Mouse (Mus musculus): Measurements from ENCODE around the gene Olfr1459. TPM values are rescaled to one million over a fixed set of nuclear protein-coding genes. Genes with fewer than 3 reads are reported as not detected.

Olfr1459 gene
- polyA plus RNA-seq (2016; fragmentation: Nextera tagmentation; extraction: Ambion mirVana) = not detected in 2 replicates

- H3K27ac ChIP-seq = no peak within 1 kb of the TSS
- no peak within 1 kb of the TSS for H3K4me3 ChIP-seq
- no peak for ATAC-seq (ENCODE audit: insufficient number of reproducible peaks, insufficient read depth, low FRiP score, low TSS enrichment)
- H3K4me1 ChIP-seq = no peaks in the 10 kb centered on the region
- H3K27me3 ChIP-seq = no peaks in the 10 kb centered on the region
- H3K36me3 ChIP-seq = no peaks in the 10 kb centered on the region
- H3K9ac ChIP-seq = no peak within 1 kb of the TSS
- WGBS = 77% methylated on average over 1 of the region's 1 CpGs
- H3K4me2 ChIP-seq (replicated peaks) = no peak within 1 kb of the TSS
- H3K9me3 ChIP-seq = 0 out of 2 replicates have a peak, but pooled peaks cover 4% of the 10 kb centered on the region
These were observed at the start of gene Olfr1459 for GRCm38 (mm10) chr19:13149449-13149848. Olfr1459 (minus strand) TSS chr19:13149549.

- WGBS = 85% methylated on average over 1 of the region's 1 CpGs
- Histone ChIP-seq H3K27ac (no peak within 1 kb of the TSS), H3K9ac (no peak within 1 kb of the TSS), H3K4me1 (no peaks in the 10 kb centered on the region), H3K4me2 (replicated peaks) (no peak within 1 kb of the TSS), H3K36me3 (no peaks in the 10 kb centered on the region), H3K27me3 (no peaks in the 10 kb centered on the region), H3K9me3 (peaks cover 8% of the 10 kb centered on the region; the same call in 1 of the 2 replicates), H3K4me3 (no peak within 1 kb of the TSS)
- no peak for ATAC-seq (ENCODE audit: insufficient number of reproducible peaks, insufficient read depth, low FRiP score, low TSS enrichment)
These were observed 36.1 kb upstream of the Olfr1459 start, which contains the start of gene Olfr1462 for GRCm38 (mm10) chr19:13185434-13185833. Olfr1462 (plus strand) TSS chr19:13185734.

GRCm38 (mm10) chr19:13162700-13163099 lies 13.4 kb upstream of the Olfr1459 start, which contains the start of gene Olfr1461:
Olfr1461 (plus strand) TSS chr19:13163000.
- 48% methylated on average over 1 of the region's 1 CpGs for WGBS
- H3K27ac ChIP-seq = no peak within 1 kb of the TSS
- H3K9me3 ChIP-seq = no peaks in the 10 kb centered on the region
- no peaks in the 10 kb centered on the region for H3K4me1 ChIP-seq
- no peak within 1 kb of the TSS for H3K4me2 ChIP-seq (replicated peaks)
- no peak within 1 kb of the TSS for H3K9ac ChIP-seq
- no peak within 1 kb of the TSS for H3K4me3 ChIP-seq
- no peaks in the 10 kb centered on the region for H3K36me3 ChIP-seq
- ATAC-seq (ENCODE audit: insufficient number of reproducible peaks, insufficient read depth, low FRiP score, low TSS enrichment) = no peak
- H3K27me3 ChIP-seq = no peaks in the 10 kb centered on the region

- Histone ChIP-seq H3K4me2 (replicated peaks) (no peak within 1 kb of the TSS), H3K27ac (no peak within 1 kb of the TSS), H3K9ac (no peak within 1 kb of the TSS), H3K4me3 (no peak within 1 kb of the TSS), H3K27me3 (no peaks in the 10 kb centered on the region), H3K36me3 (no peaks in the 10 kb centered on the region), H3K9me3 (peaks cover 7% of the 10 kb centered on the region; the same call in 1 of the 2 replicates), H3K4me1 (no peaks in the 10 kb centered on the region)
- ATAC-seq (ENCODE audit: insufficient number of reproducible peaks, insufficient read depth, low FRiP score, low TSS enrichment) = no peak
- 82% methylated on average over 3 of the region's 3 CpGs for WGBS
These were observed 42.7 kb downstream of the Olfr1459 start, which contains the start of gene Olfr1458 for GRCm38 (mm10) chr19:13106675-13107074. Olfr1458 (minus strand) TSS chr19:13106775.

- Histone ChIP-seq H3K4me3 (no peak within 1 kb of the TSS), H3K27me3 (no peaks in the 10 kb centered on the region), H3K9me3 (peaks cover 2% of the 10 kb centered on the region; the same call in 1 of the 2 replicates), H3K36me3 (no peaks in the 10 kb centered on the region), H3K9ac (no peak within 1 kb of the TSS), H3K4me1 (no peaks in the 10 kb centered on the region), H3K4me2 (replicated peaks) (no peak within 1 kb of the TSS), H3K27ac (no peak within 1 kb of the TSS)
- 66% methylated on average over 2 of the region's 2 CpGs for WGBS
- ATAC-seq (ENCODE audit: insufficient number of reproducible peaks, insufficient read depth, low FRiP score, low TSS enrichment) = no peak
These were observed 51.6 kb downstream of the Olfr1459 start, which contains the start of gene Olfr1457 for GRCm38 (mm10) chr19:13097791-13098190. Olfr1457 (minus strand) TSS chr19:13097891.

- no peaks in the 10 kb centered on the region for H3K27me3 ChIP-seq
- peaks cover 9% of the 10 kb centered on the region for H3K9me3 ChIP-seq
- H3K4me2 ChIP-seq (replicated peaks) = no peak overlapping the region
- H3K4me1 ChIP-seq = no peaks in the 10 kb centered on the region
- no peaks in the 10 kb centered on the region for H3K36me3 ChIP-seq
- no peak overlapping the region for H3K27ac ChIP-seq
- no peak overlapping the region for H3K9ac ChIP-seq
- 92% methylated on average over 1 of the region's 1 CpGs for WGBS
- no peak overlapping the region for H3K4me3 ChIP-seq
- ATAC-seq (ENCODE audit: insufficient number of reproducible peaks, insufficient read depth, low FRiP score, low TSS enrichment) = no peak
These were observed 55.4 kb downstream of the Olfr1459 start for GRCm38 (mm10) chr19:13093908-13094307.

Other genes starting within 250 kb of the Olfr1459 start
- gene Olfr1447, start 245.8 kb downstream of the Olfr1459 start, polyA plus RNA-seq (2016; fragmentation: Nextera tagmentation; extraction: Ambion mirVana) = not detected in 2 replicates
- not detected in 2 replicates for gene Olfr1448, start 225.1 kb downstream of the Olfr1459 start, polyA plus RNA-seq (2016; fragmentation: Nextera tagmentation; extraction: Ambion mirVana)
- gene Olfr1449, start 218.7 kb downstream of the Olfr1459 start, polyA plus RNA-seq (2016; fragmentation: Nextera tagmentation; extraction: Ambion mirVana) = not detected in 2 replicates
- gene Olfr1450, start 199.3 kb downstream of the Olfr1459 start, polyA plus RNA-seq (2016; fragmentation: Nextera tagmentation; extraction: Ambion mirVana) = not detected in 2 replicates
- not detected in 2 replicates for gene Olfr1451, start 154.5 kb downstream of the Olfr1459 start, polyA plus RNA-seq (2016; fragmentation: Nextera tagmentation; extraction: Ambion mirVana)
- gene Olfr1453, start 121.2 kb downstream of the Olfr1459 start, polyA plus RNA-seq (2016; fragmentation: Nextera tagmentation; extraction: Ambion mirVana) = not detected in 2 replicates
- gene Olfr1454, start 88.9 kb downstream of the Olfr1459 start, polyA plus RNA-seq (2016; fragmentation: Nextera tagmentation; extraction: Ambion mirVana) = not detected in 2 replicates
- gene Olfr1457, start 51.7 kb downstream of the Olfr1459 start, polyA plus RNA-seq (2016; fragmentation: Nextera tagmentation; extraction: Ambion mirVana) = not detected in 2 replicates
- not detected in 2 replicates for gene Olfr1458, start 42.8 kb downstream of the Olfr1459 start, polyA plus RNA-seq (2016; fragmentation: Nextera tagmentation; extraction: Ambion mirVana)
- not detected in 2 replicates for gene Olfr1461, start 13.5 kb upstream of the Olfr1459 start, polyA plus RNA-seq (2016; fragmentation: Nextera tagmentation; extraction: Ambion mirVana)
- gene Olfr1462, start 36.2 kb upstream of the Olfr1459 start, polyA plus RNA-seq (2016; fragmentation: Nextera tagmentation; extraction: Ambion mirVana) = not detected in 2 replicates
- gene Olfr1463, start 81.8 kb upstream of the Olfr1459 start, polyA plus RNA-seq (2016; fragmentation: Nextera tagmentation; extraction: Ambion mirVana) = not detected in 2 replicates
- not detected in 2 replicates for gene Olfr1465, start 166.0 kb upstream of the Olfr1459 start, polyA plus RNA-seq (2016; fragmentation: Nextera tagmentation; extraction: Ambion mirVana)
- gene Olfr1466, start 189.3 kb upstream of the Olfr1459 start, polyA plus RNA-seq (2016; fragmentation: Nextera tagmentation; extraction: Ambion mirVana) = not detected in 2 replicates
- not detected in 2 replicates for gene Olfr1467, start 212.7 kb upstream of the Olfr1459 start, polyA plus RNA-seq (2016; fragmentation: Nextera tagmentation; extraction: Ambion mirVana)

Measured in embryonic facial prominence, embryonic 12.5 days (tissue).